Mouse (Mus musculus) myocyte (in vitro differentiated cells): ENCODE data around the gene Zim1. TPM values are rescaled to one million over a fixed set of nuclear protein-coding genes. Genes with fewer than 3 reads are reported as not detected.

ENCODE experiments used
- H3K27me3 ChIP-seq: one replicate; pipeline ENCODE4 v1.6.1; 2011; ENCODE audit not compliant: control insufficient read depth, insufficient read depth, insufficient read length
- H3K36me3 ChIP-seq: one replicate; pipeline ENCODE4 v1.6.1; 2011; ENCODE audit not compliant: control insufficient read depth, insufficient read depth
- H3K4me2 ChIP-seq: one replicate; pipeline ENCODE4 v1.6.1; 2011; ENCODE audit warnings: low read depth, control low read depth
- H3K4me3 ChIP-seq: one replicate; pipeline ENCODE4 v1.5.1; 2011; ENCODE audit warnings: mild to moderate bottlenecking, control low read depth, moderate library complexity
- H3K79me2 ChIP-seq: one replicate; pipeline ENCODE4 v1.6.1; 2011; ENCODE audit not compliant: control insufficient read depth, insufficient read depth
- H3ac ChIP-seq: one replicate; pipeline ENCODE4 v1.6.1; 2011; ENCODE audit not compliant: control insufficient read depth, insufficient read length
- E2F4 ChIP-seq: IDR thresholded peaks from one replicate; pipeline ENCODE4 v1.6.1; 2011; ENCODE audit warnings: mild to moderate bottlenecking, control low read depth, moderate library complexity; ENCODE audit not compliant: insufficient read depth
- MYOD1 ChIP-seq, 3 experiments: IDR thresholded peaks; one replicate each; pipeline ENCODE4 v1.6.1; 2011; ENCODE audit warnings: control low read depth in 2 of 3, low read depth in 2 of 3, mild to moderate bottlenecking in 2 of 3, moderate library complexity in 1 of 3; ENCODE audit not compliant: insufficient read length in 2 of 3, control insufficient read depth in 1 of 3
- POLR2AphosphoS2 ChIP-seq: IDR thresholded peaks from one replicate; pipeline ENCODE4 v1.6.1; 2011; ENCODE audit warnings: low read depth, control low read depth; ENCODE audit not compliant: insufficient read length
- REST ChIP-seq: IDR thresholded peaks from one replicate; pipeline ENCODE4 v1.6.1; 2011; ENCODE audit warnings: mild to moderate bottlenecking, control low read depth, moderate library complexity; ENCODE audit not compliant: insufficient read depth, insufficient read length
- polyA plus RNA-seq: library from polyadenylated mRNA; unstranded; fragments of >200 nt; fragmentation: generic; extraction: Trizol; gene quantifications from one replicate; pipeline ENCODE4 v1.2.1, GENCODE M21; 2012; ENCODE audit warnings: missing spikeins

Gene Zim1
- polyA plus RNA-seq, 1 experiment = 2.0 TPM

DNA sequence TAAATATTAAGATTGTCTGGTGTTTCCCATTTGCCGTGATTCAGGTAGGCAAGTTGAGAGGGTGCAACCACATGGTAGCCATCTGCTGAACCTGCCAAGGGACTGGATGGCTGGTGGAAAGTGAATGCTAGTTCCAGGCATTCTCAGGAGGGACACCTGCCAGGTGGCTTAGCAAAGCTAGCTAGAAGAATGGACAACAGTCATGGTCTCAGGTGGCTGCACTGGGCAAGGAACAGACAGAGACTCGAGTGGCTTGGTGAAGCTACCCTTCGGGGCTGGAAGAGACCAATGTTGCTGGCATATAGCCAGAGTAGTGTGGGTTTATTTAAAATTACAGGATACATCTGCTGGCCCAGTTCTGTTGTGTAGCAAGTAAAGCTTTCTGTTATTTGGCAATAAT is 60.4 kb downstream of the Zim1 start:
- Histone ChIP-seq H3K27me3 (no peaks in the 10 kb centered on the region), H3K4me2 (no peak overlapping the region), H3ac (no peak overlapping the region), H3K36me3 (no peaks in the 10 kb centered on the region), H3K4me3 (no peak overlapping the region), H3K79me2 (no peaks in the 10 kb centered on the region)
- no peak for TF ChIP-seq POLR2AphosphoS2
- no peak for TF ChIP-seq REST
- no peak for TF ChIP-seq E2F4
- no peak for TF ChIP-seq MYOD1 (IDR thresholded peaks at IDR 0.05; ENCODE audit: control insufficient read depth in 1 of 3, insufficient read length in 2 of 3, low read depth in 2 of 3)

Other genes with a start within 250 kb of the Zim1 start
- gene Olfr1336, start 240.3 kb downstream of the Zim1 start, polyA plus RNA-seq = not detected
- gene Olfr1346, start 229.3 kb downstream of the Zim1 start, polyA plus RNA-seq = not detected
- not detected for gene Olfr5, start 209.5 kb downstream of the Zim1 start, polyA plus RNA-seq
- gene Olfr1347, start 196.7 kb downstream of the Zim1 start, polyA plus RNA-seq = not detected
- gene Olfr1348, start 187.7 kb downstream of the Zim1 start, polyA plus RNA-seq = not detected
- 0.06 TPM for gene Olfr1349, start 173.5 kb downstream of the Zim1 start, polyA plus RNA-seq
- gene Olfr1350, start 131.6 kb downstream of the Zim1 start, polyA plus RNA-seq = not detected
- gene Peg3, start 34.0 kb upstream of the Zim1 start, polyA plus RNA-seq = 39.2 TPM
- 1.1 TPM for gene Usp29, start 34.1 kb upstream of the Zim1 start, polyA plus RNA-seq